15 mouse cellular contexts compared by ENCODE assay signal in genomic region chr7:16544770-16545169, GRCm38 (mm10).
DNase-seq lines count a peak whose midpoint lies in the region; ATAC-seq lines count a peak whose summit lies in the region.
"Had no signal": no experiment of that assay in that cellular context is flagged by ENCODE, and none has a peak within 500 bp of the region (broad histone marks: within the 10 kb centered on the region; RNA-seq: fewer than 3 reads in every experiment).

No protein-coding gene starts in this region.

- WGBS in kidney, embryonic 15.5 days, result 27% methylated on average over 8 of the region's 8 CpGs
- WGBS in embryonic facial prominence, embryonic 13.5 days, result 36% methylated on average over 8 of the region's 8 CpGs
- 35% methylated on average over 8 of the region's 8 CpGs for WGBS in limb, embryonic 13.5 days

- no peaks in the 10 kb centered on the region for H3K27me3 ChIP-seq in kidney, embryonic 15.5 days
- no peaks in the 10 kb centered on the region for H3K27me3 ChIP-seq in embryonic facial prominence, embryonic 13.5 days
- no peaks in the 10 kb centered on the region for H3K27me3 ChIP-seq in limb, embryonic 13.5 days
- H3K27me3 ChIP-seq: embryonic facial prominence, embryonic 15.5 days; liver, embryonic 13.5 days had no signal

- H3K36me3 ChIP-seq in kidney, embryonic 15.5 days, result peaks cover 70% of the 10 kb centered on the region
- peaks cover 61% of the 10 kb centered on the region for H3K36me3 ChIP-seq in embryonic facial prominence, embryonic 13.5 days
- H3K36me3 ChIP-seq in limb, embryonic 13.5 days, result peaks cover 68% of the 10 kb centered on the region

- H3K4me1 ChIP-seq in kidney, embryonic 15.5 days, result 0 out of 2 replicates have a peak, but pooled peaks cover 3% of the 10 kb centered on the region
- 0 out of 2 replicates have a peak, but pooled peaks cover 6% of the 10 kb centered on the region for H3K4me1 ChIP-seq in embryonic facial prominence, embryonic 13.5 days
- H3K4me1 ChIP-seq in limb, embryonic 13.5 days, result peaks cover 19% of the 10 kb centered on the region
- H3K4me1 ChIP-seq: embryonic facial prominence, embryonic 15.5 days; liver, embryonic 13.5 days had no signal

- no peaks in the 10 kb centered on the region for H3K9me3 ChIP-seq in kidney, embryonic 15.5 days (replicated peaks)
- H3K9me3 ChIP-seq in embryonic facial prominence, embryonic 13.5 days, result no peaks in the 10 kb centered on the region
- no peaks in the 10 kb centered on the region for H3K9me3 ChIP-seq in limb, embryonic 13.5 days
- H3K9me3 ChIP-seq: embryonic facial prominence, embryonic 15.5 days; liver, embryonic 13.5 days had no signal

- no peak overlapping the region for H3K9ac ChIP-seq in kidney, embryonic 15.5 days
- H3K9ac ChIP-seq in embryonic facial prominence, embryonic 13.5 days, result no peak overlapping the region
- H3K9ac ChIP-seq in limb, embryonic 13.5 days, result no peak overlapping the region
- H3K9ac ChIP-seq: embryonic facial prominence, embryonic 15.5 days; forebrain, postnatal 0 days; liver, embryonic 13.5 days had no signal

- H3K4me3 ChIP-seq in kidney, embryonic 15.5 days (replicated peaks), result no peak overlapping the region
- no peak overlapping the region for H3K4me3 ChIP-seq in embryonic facial prominence, embryonic 13.5 days
- H3K4me3 ChIP-seq in limb, embryonic 13.5 days, result no peak overlapping the region
- H3K4me3 ChIP-seq: embryonic facial prominence, embryonic 15.5 days; liver, embryonic 13.5 days; myocyte had no signal

- H3K4me2 ChIP-seq in kidney, embryonic 15.5 days, result no peak overlapping the region
- no peak overlapping the region for H3K4me2 ChIP-seq in embryonic facial prominence, embryonic 13.5 days
- H3K4me2 ChIP-seq in limb, embryonic 13.5 days (replicated peaks), result no peak overlapping the region
- H3K4me2 ChIP-seq: embryonic facial prominence, embryonic 15.5 days; heart, embryonic 11.5 days; liver, embryonic 13.5 days had no signal

- intact Hi-C loops in left cerebral cortex, postnatal 25 days (cut with DNase I), result no loop called here

- ATAC-seq in kidney, embryonic 15.5 days (replicated peaks; ENCODE audit: low FRiP score), result peak; percentile 64
- ATAC-seq in embryonic facial prominence, embryonic 13.5 days (ENCODE audit: insufficient number of reproducible peaks, insufficient read depth, low FRiP score, low TSS enrichment, low read depth), result 0 out of 2 replicates have a peak, but pooled peaks have one; percentile 10
- ATAC-seq in limb, embryonic 13.5 days (ENCODE audit: low FRiP score, low read depth), result peak; percentile 95
- ATAC-seq: forebrain, postnatal 0 days; inflammation-experienced regulatory T-cells, adult 6 months had no signal

- peak; percentile 6 for DNase-seq in embryo, embryonic 10 days (ENCODE audit: low spot score)
- DNase-seq in embryo, embryonic 9.5 days (ENCODE audit: extremely low spot score), result no peak
- no peak for DNase-seq in kidney, postnatal 36 days
- DNase-seq in thymus, adult 18-20 months, result no peak
- no peak for DNase-seq in left cerebral cortex, postnatal 25 days (ENCODE audit: low spot score in 2 of 2)
- DNase-seq: cerebellum, adult 11-12 months; forebrain, postnatal 0 days; liver, embryonic 13.5 days had no signal

- H3K27ac ChIP-seq in kidney, embryonic 15.5 days, result 0 out of 2 replicates have a peak overlapping the region, but pooled peaks have one; percentile 32
- H3K27ac ChIP-seq in embryonic facial prominence, embryonic 13.5 days, result no peak overlapping the region
- peak overlapping the region; percentile 55 for H3K27ac ChIP-seq in limb, embryonic 13.5 days
- H3K27ac ChIP-seq: embryonic facial prominence, embryonic 15.5 days; liver, embryonic 13.5 days had no signal

Comparison
In these comparisons a context has a peak if more than half of its experiments do, and no peak if none do; other contexts are left out.
1. ATAC-seq: peak in every context shown above with its lines; median percentile 95 in limb, embryonic 13.5 days; 64 in kidney, embryonic 15.5 days; 10 in embryonic facial prominence, embryonic 13.5 days.